In the genomic region with DNA sequence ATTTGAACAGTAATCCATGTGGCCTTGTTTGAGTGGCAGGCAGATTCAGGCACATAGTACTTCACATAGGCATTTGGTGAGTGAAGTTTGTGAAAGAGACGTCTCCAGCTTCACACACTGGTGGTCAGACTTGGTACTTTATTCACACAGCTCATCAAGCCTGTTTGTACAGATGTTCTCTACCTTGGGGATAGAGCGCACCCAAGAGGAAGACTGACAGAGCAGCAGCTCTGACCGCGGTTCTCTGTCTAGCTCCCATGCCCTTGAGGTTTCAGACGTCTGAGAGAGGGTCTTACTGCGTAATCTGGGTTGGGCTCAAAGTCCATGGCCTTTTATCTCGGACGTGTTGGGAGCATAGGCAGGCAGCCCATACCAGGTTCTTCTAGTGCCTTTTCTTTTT, we compare ENCODE assay signal across 15 mouse cellular contexts.
DNase-seq lines count a peak whose midpoint lies in the region; ATAC-seq and TF ChIP-seq lines count a peak whose summit lies in the region.
"Had no signal": no experiment of that assay in that cellular context is flagged by ENCODE, and none has a peak within 500 bp of the region (broad histone marks: within the 10 kb centered on the region; RNA-seq: fewer than 3 reads in every experiment).

No protein-coding gene starts in this region.

- peak overlapping the region; percentile 14; the same call in 1 of the 2 replicates for H3K9ac ChIP-seq in liver, adult 2 months (ENCODE audit: low read depth, low read length)
- no peak overlapping the region for H3K9ac ChIP-seq in liver, embryonic 11.5 days (ENCODE audit: low read depth, low read length)
- H3K9ac ChIP-seq in CH12.LX (ENCODE audit: insufficient read depth, low read depth): no peak overlapping the region
- H3K9ac ChIP-seq: neural tube, embryonic 12.5 days had no signal

- TF ChIP-seq EP300 in CH12.LX (IDR thresholded peaks at IDR 0.05; ENCODE audit: low read length): no peak

- peak overlapping the region; percentile 14 for H3K4me3 ChIP-seq in liver, adult 2 months (ENCODE audit: insufficient read depth, low read depth, low read length)
- H3K4me3 ChIP-seq in liver, embryonic 11.5 days (ENCODE audit: low read depth, low read length): no peak overlapping the region
- no peak overlapping the region for H3K4me3 ChIP-seq in CH12.LX (replicated peaks in 1 of 3; ENCODE audit: low read depth in 2 of 3, low read length in 2 of 3, poor library complexity in 1 of 3)
- H3K4me3 ChIP-seq in midbrain, embryonic 10.5 days: no peak overlapping the region
- H3K4me3 ChIP-seq: megakaryocyte, embryonic 14.5 days; neural tube, embryonic 12.5 days had no signal

- in situ Hi-C loops in CH12.LX (cut with MboI; ENCODE audit: low pct_ligation_motif_present, low pct_unique_long_range_greater_than_20kb, low sequenced_read_pairs): no loop called here

- peak; percentile 58 for TF ChIP-seq CTCF in liver, adult 2 months (IDR thresholded peaks at IDR 0.05; ENCODE audit: low read depth, low read length)
- TF ChIP-seq CTCF in CH12.LX (conservative IDR thresholded peaks at IDR 0.05 in 1 of 2, IDR thresholded peaks at IDR 0.05 in 1 of 2; ENCODE audit: low read depth in 2 of 2, low read length in 2 of 2): peak in 1 of 2 experiments; percentile 63; a peak in 2 of 4 replicates

- peak overlapping the region; percentile 64 for H3K27ac ChIP-seq in liver, adult 2 months (replicated peaks; ENCODE audit: insufficient read depth, low read depth, low read length)
- no peak overlapping the region for H3K27ac ChIP-seq in liver, embryonic 11.5 days (ENCODE audit: low read depth, low read length)
- H3K27ac ChIP-seq in CH12.LX (ENCODE audit: insufficient read depth, low read depth): no peak overlapping the region
- H3K27ac ChIP-seq in midbrain, embryonic 10.5 days (replicated peaks): no peak overlapping the region
- H3K27ac ChIP-seq: neural tube, embryonic 12.5 days had no signal

- no peaks in the 10 kb centered on the region for H3K9me3 ChIP-seq in liver, embryonic 11.5 days (ENCODE audit: control insufficient read depth, low read length)
- no peaks in the 10 kb centered on the region for H3K9me3 ChIP-seq in CH12.LX (replicated peaks; ENCODE audit: low read length)
- no peaks in the 10 kb centered on the region for H3K9me3 ChIP-seq in midbrain, embryonic 10.5 days (replicated peaks)
- H3K9me3 ChIP-seq: megakaryocyte, embryonic 14.5 days; neural tube, embryonic 12.5 days had no signal

- ATAC-seq in liver, embryonic 11.5 days (replicated peaks; ENCODE audit: low FRiP score): no peak

- H3K4me2 ChIP-seq in liver, embryonic 11.5 days: no peak overlapping the region
- H3K4me2 ChIP-seq in CH12.LX (ENCODE audit: insufficient read depth, low read depth, poor library complexity, severe bottlenecking): no peak overlapping the region
- H3K4me2 ChIP-seq: neural tube, embryonic 12.5 days had no signal

- 36% methylated on average over 8 of the region's 8 CpGs for WGBS in liver, adult 2 months
- 77% methylated on average over 8 of the region's 8 CpGs for WGBS in liver, embryonic 11.5 days
- 81% methylated on average over 8 of the region's 8 CpGs for WGBS in midbrain, embryonic 10.5 days

- DNase-seq in liver, adult 2 months (ENCODE audit: extremely low read depth, low read depth, low spot score): no peak
- no peak for DNase-seq in liver, embryonic 11.5 days (ENCODE audit: low spot score)
- DNase-seq in CH12.LX (ENCODE audit: extremely low read depth) (peak; percentile 42), adipocyte (ENCODE audit: low spot score) (peak; percentile 23)
- DNase-seq in naive thymus-derived CD4-positive, alpha-beta T cell, adult 2 months (ENCODE audit: low read depth): peak; percentile 11
- no peak for DNase-seq in midbrain, embryonic 10.5 days (ENCODE audit: low spot score)
- DNase-seq in cerebellum, adult 9-11 months: no peak
- DNase-seq in layer of hippocampus, postnatal 36 days: no peak
- DNase-seq: embryo, embryonic 11 days; gastrocnemius, postnatal 10 days; heart, postnatal 14 days; right cerebral cortex, postnatal 14 days; thymus, adult 18-20 months had no signal

- no peaks in the 10 kb centered on the region for H3K79me2 ChIP-seq in liver, adult 2 months (ENCODE audit: control insufficient read depth, insufficient read depth, low read length)
- H3K79me2 ChIP-seq in CH12.LX (replicated peaks; ENCODE audit: control insufficient read depth, extremely low read depth, insufficient read depth, poor library complexity, severe bottlenecking): no peaks in the 10 kb centered on the region

- H3K4me1 ChIP-seq in liver, adult 2 months (ENCODE audit: control insufficient read depth, insufficient read depth, low read length): peaks cover 6% of the 10 kb centered on the region; the same call in 1 of the 2 replicates
- H3K4me1 ChIP-seq in liver, embryonic 11.5 days (replicated peaks; ENCODE audit: control insufficient read depth, insufficient read depth, low read length): no peaks in the 10 kb centered on the region
- H3K4me1 ChIP-seq in CH12.LX (ENCODE audit: control insufficient read depth in 1 of 2, insufficient read depth in 2 of 2): no peaks in the 10 kb centered on the region
- H3K4me1 ChIP-seq in midbrain, embryonic 10.5 days: no peaks in the 10 kb centered on the region
- H3K4me1 ChIP-seq: neural tube, embryonic 12.5 days had no signal

- TF ChIP-seq POLR2A in liver, adult 2 months (IDR thresholded peaks at IDR 0.05; ENCODE audit: extremely low read depth, insufficient read depth, low read length): no peak
- TF ChIP-seq POLR2A in CH12.LX (IDR thresholded peaks at IDR 0.05; ENCODE audit: low read depth, low read length): no peak

- H3K27me3 ChIP-seq in liver, adult 2 months (ENCODE audit: control insufficient read depth, insufficient read depth, low read length): no peaks in the 10 kb centered on the region
- H3K27me3 ChIP-seq in liver, embryonic 11.5 days (replicated peaks; ENCODE audit: control insufficient read depth, insufficient read depth, low read length): no peaks in the 10 kb centered on the region
- H3K27me3 ChIP-seq in CH12.LX (replicated peaks): no peaks in the 10 kb centered on the region
- H3K27me3 ChIP-seq in midbrain, embryonic 10.5 days (ENCODE audit: low read depth, poor library complexity, severe bottlenecking): no peaks in the 10 kb centered on the region
- H3K27me3 ChIP-seq: megakaryocyte, embryonic 14.5 days; neural tube, embryonic 12.5 days had no signal

- peak; percentile 67 for TF ChIP-seq RAD21 in CH12.LX (IDR thresholded peaks at IDR 0.05; ENCODE audit: low read depth, low read length)

- dilution Hi-C loops in CH12.LX (cut with MboI; ENCODE audit: extremely low pct_ligation_motif_present, extremely low pct_unique_long_range_greater_than_20kb, low sequenced_read_pairs): no loop called here

- peaks cover 7% of the 10 kb centered on the region for H3K36me3 ChIP-seq in liver, adult 2 months (ENCODE audit: control insufficient read depth, insufficient read depth, low read length)
- H3K36me3 ChIP-seq in liver, embryonic 11.5 days (ENCODE audit: control insufficient read depth, insufficient read depth, low read length): peaks cover 26% of the 10 kb centered on the region; the same call in 1 of the 2 replicates
- H3K36me3 ChIP-seq in CH12.LX (replicated peaks in 1 of 2; ENCODE audit: control insufficient read depth in 1 of 2, insufficient read depth in 1 of 2, low read length in 1 of 2): peaks cover 56 to 87% of the 10 kb centered on the region in 2 experiments
- H3K36me3 ChIP-seq in midbrain, embryonic 10.5 days: peaks cover 100% of the 10 kb centered on the region

TF ChIP-seq in CH12.LX, 34 proteins besides CTCF, POLR2A, EP300 and RAD21:
- peak; percentile 37 for TF ChIP-seq SMC3 (IDR thresholded peaks at IDR 0.05; ENCODE audit: low read depth, low read length)
- no peak for TF ChIP-seq HCFC1 (IDR thresholded peaks at IDR 0.05; ENCODE audit: low read depth, low read length)

Comparison
In these comparisons a context has a peak if more than half of its experiments do, and no peak if none do; other contexts are left out.
1. DNase-seq: peak in CH12.LX (single experiment), adipocyte (single experiment) and naive thymus-derived CD4-positive, alpha-beta T cell, adult 2 months (single experiment); none in liver, adult 2 months (single experiment), liver, embryonic 11.5 days (single experiment), midbrain, embryonic 10.5 days (single experiment), cerebellum, adult 9-11 months (single experiment) and layer of hippocampus, postnatal 36 days (0 of 2).